Mouse (Mus musculus): ENCODE results near the gene Snapin.

The Snapin gene

GRCm38 (mm10) chr3:90454931-90455330, 35.9 kb downstream of the Snapin start:
- DNase-seq (ENCODE audit: low spot score) = no peak

- peak; percentile 77 for DNase-seq (ENCODE audit: low spot score)
Measured at GRCm38 (mm10) chr3:90451396-90452095, 39.3 kb downstream of the Snapin start.

GRCm38 (mm10) chr3:90450874-90451273, 40.0 kb downstream of the Snapin start:
- DNase-seq (ENCODE audit: low spot score) = no peak

GRCm38 (mm10) chr3:90448626-90449025, 42.2 kb downstream of the Snapin start:
- no peak for DNase-seq (ENCODE audit: low spot score)

- DNase-seq (ENCODE audit: low spot score) = peak; percentile 61
Measured at GRCm38 (mm10) chr3:90447123-90447494, 43.7 kb downstream of the Snapin start.

GRCm38 (mm10) chr3:90446389-90447122, 44.3 kb downstream of the Snapin start:
- DNase-seq (ENCODE audit: low spot score) = peak; percentile 92

GRCm38 (mm10) chr3:90445417-90446200, 45.2 kb downstream of the Snapin start:
- no peak for DNase-seq (ENCODE audit: low spot score)

- no peak for DNase-seq (ENCODE audit: low spot score)
Measured at GRCm38 (mm10) chr3:90443977-90444376, 46.9 kb downstream of the Snapin start.

- no peak for DNase-seq (ENCODE audit: low spot score)
Measured at GRCm38 (mm10) chr3:90440756-90441155, 50.1 kb downstream of the Snapin start.
